Mouse (Mus musculus) lung, adult 2 months (tissue): ENCODE measurements around the gene Ufc1. TPM values are rescaled to one million over a fixed set of nuclear protein-coding genes. Genes with fewer than 3 reads are reported as not detected.

ENCODE experiments used
- DNase-seq: peaks from one replicate; pipeline ENCODE4 v3.0.0; 2022
- H3K4me1 ChIP-seq: fragments of 200-500 bp; 2 replicates; pipeline ENCODE4 v1.6.1; 2011; ENCODE audit warnings: low read length; ENCODE audit not compliant: control insufficient read depth, insufficient read depth
- H3K4me3 ChIP-seq: fragments of 200-500 bp; replicated peaks from 2 replicates; pipeline ENCODE3; 2011; ENCODE audit warnings: low read depth, mild to moderate bottlenecking, control low read depth, low read length; ENCODE audit errors: extremely low read depth
- CTCF ChIP-seq: fragments of 200-500 bp; IDR thresholded peaks from 2 replicates; pipeline ENCODE4 v1.5.1; 2011; ENCODE audit warnings: mild to moderate bottlenecking, low read length, control low read depth; ENCODE audit not compliant: insufficient read depth
- POLR2A ChIP-seq: fragments of 200-500 bp; IDR thresholded peaks from 2 replicates; pipeline ENCODE4 v1.6.1; 2011; ENCODE audit warnings: low read depth, mild to moderate bottlenecking, control low read depth, low read length, borderline replicate concordance; ENCODE audit errors: extremely low read depth
- WGBS: fragments of 180-500 bp; shearing (Covaris S2); methylation state at CpG from one replicate; pipeline ENCODE4 v1.1.7; 2018; 5-methylcytosine and 5-hydroxymethylcytosine counted together
- polyA plus RNA-seq: library from polyadenylated mRNA; depleted of rRNA; stranded (reverse); fragments of >200 nt; gene quantifications from 2 replicates; pipeline ENCODE4 v1.2.3, GENCODE M21; 2012

The Ufc1 gene
- polyA plus RNA-seq, 1 experiment, result 22.2 TPM

- H3K4me3 ChIP-seq, result no peak overlapping the region
- TF ChIP-seq POLR2A (no peak), CTCF (no peak)
- WGBS, result 68% methylated on average over 4 of the region's 4 CpGs
Measured at GRCm38 (mm10) chr1:171288328-171288727, 6.5 kb downstream of the Ufc1 start.

GRCm38 (mm10) chr1:171287136-171288081 lies 7.4 kb downstream of the Ufc1 start, which contains the start of gene Usp21:
Gene Usp21, minus strand, starts transcription at chr1:171287991.
- H3K4me1 ChIP-seq, result peaks cover 4% of the 10 kb centered on the region
- WGBS, result 1% methylated on average over 49 of the region's 49 CpGs
- TF ChIP-seq POLR2A (peak; percentile 68; the same call in 1 of the 2 replicates), CTCF (no peak)
- peak within 1 kb of the TSS; percentile 92 for H3K4me3 ChIP-seq
- peak; percentile 88 for DNase-seq

More at GRCm38 (mm10) chr1:171288328-171288727, 6.5 kb downstream of the Ufc1 start:
- no peak for DNase-seq
- H3K4me1 ChIP-seq, result peaks cover 4% of the 10 kb centered on the region

GRCm38 (mm10) chr1:171286517-171286916 lies 8.3 kb downstream of the Ufc1 start:
- H3K4me1 ChIP-seq, result peaks cover 7% of the 10 kb centered on the region
- DNase-seq, result no peak
- 88% methylated on average over 19 of the region's 19 CpGs for WGBS
- no peak overlapping the region for H3K4me3 ChIP-seq
- TF ChIP-seq POLR2A, result no peak
- TF ChIP-seq CTCF, result no peak

GRCm38 (mm10) chr1:171285096-171285892 lies 9.5 kb downstream of the Ufc1 start:
- TF ChIP-seq POLR2A (no peak), CTCF (no peak)
- Histone ChIP-seq H3K4me1 (peaks cover 9% of the 10 kb centered on the region), H3K4me3 (no peak overlapping the region)
- DNase-seq, result no peak
- WGBS, result 75% methylated on average over 20 of the region's 20 CpGs

- DNase-seq, result no peak
- H3K4me3 ChIP-seq, result no peak overlapping the region
- TF ChIP-seq CTCF, result no peak
- no peak for TF ChIP-seq POLR2A
- H3K4me1 ChIP-seq, result peaks cover 13% of the 10 kb centered on the region
- WGBS, result 86% methylated on average over 15 of the region's 15 CpGs
Measured at GRCm38 (mm10) chr1:171284491-171284890, 10.3 kb downstream of the Ufc1 start.

- 88% methylated on average over 18 of the region's 18 CpGs for WGBS
- no peak for DNase-seq
- no peak for TF ChIP-seq CTCF
- Histone ChIP-seq H3K4me3 (no peak overlapping the region), H3K4me1 (peaks cover 13% of the 10 kb centered on the region)
Measured at GRCm38 (mm10) chr1:171283188-171284160, 11.3 kb downstream of the Ufc1 start.

GRCm38 (mm10) chr1:171282086-171282805 lies 12.6 kb downstream of the Ufc1 start:
- no peak overlapping the region for H3K4me3 ChIP-seq
- DNase-seq, result no peak
- TF ChIP-seq POLR2A (no peak), CTCF (no peak)
- 67% methylated on average over 18 of the region's 18 CpGs for WGBS
- H3K4me1 ChIP-seq, result peaks cover 9% of the 10 kb centered on the region

- 1% methylated on average over 10 of the region's 10 CpGs for whole genome bisulfite sequencing
- peaks cover 9% of the 10 kb centered on the region for H3K4me1 ChIP-seq
- TF ChIP-seq POLR2A (0 out of 2 replicates have a peak, but pooled peaks have one; percentile 6), CTCF (peak; percentile 53)
- peak overlapping the region; percentile 76 for H3K4me3 ChIP-seq
- no peak for DNase-seq
Measured at GRCm38 (mm10) chr1:171281528-171281923, 13.3 kb downstream of the Ufc1 start.
